Mouse (Mus musculus) CH12.LX (cell line): ENCODE measurements around the gene Cldn7. TPM values are rescaled to one million over a fixed set of nuclear protein-coding genes. Genes with fewer than 3 reads are reported as not detected.

Source experiments
- DNase-seq: peaks from one replicate; pipeline ENCODE4 v3.0.0-alpha.2; 2013; ENCODE audit errors: extremely low read depth
- H3K27ac ChIP-seq: 2 replicates; pipeline ENCODE4 v1.5.1; 2012; ENCODE audit warnings: low read depth, mild to moderate bottlenecking, control low read depth, moderate library complexity; ENCODE audit not compliant: insufficient read depth
- H3K27me3 ChIP-seq: replicated peaks from 2 replicates; pipeline ENCODE3; 2012; ENCODE audit warnings: inconsistent platforms
- H3K36me3 ChIP-seq, 2 experiments: replicated peaks in 1 of 2; 2 replicates each; pipeline versions ENCODE3 to v1.6.1; 2012; ENCODE audit warnings: inconsistent platforms in 1 of 2, low read length in 1 of 2, mild to moderate bottlenecking in 1 of 2, mixed read lengths in 1 of 2, moderate library complexity in 1 of 2; ENCODE audit not compliant: control insufficient read depth in 1 of 2, insufficient read depth in 1 of 2
- H3K4me1 ChIP-seq, 2 experiments: 2 replicates each; pipeline ENCODE4 v1.6.1; 2012; ENCODE audit warnings: inconsistent platforms in 1 of 2, moderate library complexity in 1 of 2; ENCODE audit not compliant: insufficient read depth in 2 of 2, control insufficient read depth in 1 of 2
- H3K4me2 ChIP-seq: 2 replicates; pipeline ENCODE4 v1.6.1; 2012; ENCODE audit warnings: low read depth, mild to moderate bottlenecking, control low read depth; ENCODE audit not compliant: poor library complexity, insufficient read depth, severe bottlenecking
- H3K4me3 ChIP-seq, 3 experiments: fragments of 150-350 bp in 1 of 3; sonication (generic) in 1 of 3; replicated peaks in 1 of 3; 2 replicates each; pipeline versions ENCODE3 to v1.5.1; 2011 to 2012; ENCODE audit warnings: low read depth in 2 of 3, low read length in 2 of 3, mild to moderate bottlenecking in 2 of 3, moderate library complexity in 2 of 3, control low read depth in 1 of 3, improper control_type of control experiment in 1 of 3, inconsistent platforms in 1 of 3, mixed read lengths in 1 of 3; ENCODE audit not compliant: poor library complexity in 1 of 3
- H3K79me2 ChIP-seq: replicated peaks from 2 replicates; pipeline ENCODE4 v1.6.1; 2012; ENCODE audit warnings: mild to moderate bottlenecking, moderate library complexity; ENCODE audit not compliant: control insufficient read depth, poor library complexity, insufficient read depth, severe bottlenecking; ENCODE audit errors: extremely low read depth
- H3K9ac ChIP-seq: 2 replicates; pipeline ENCODE4 v1.6.1; 2012; ENCODE audit warnings: low read depth, mild to moderate bottlenecking, control low read depth, moderate library complexity; ENCODE audit not compliant: insufficient read depth
- H3K9me3 ChIP-seq: replicated peaks from 2 replicates; pipeline ENCODE3; 2012; ENCODE audit warnings: low read length, inconsistent platforms, mixed read lengths
- BHLHE40 ChIP-seq: IDR thresholded peaks from 2 replicates; pipeline ENCODE4 v1.6.1; 2011; ENCODE audit warnings: mild to moderate bottlenecking, low read depth, low read length, improper control_type of control experiment
- CHD2 ChIP-seq: IDR thresholded peaks from 2 replicates; pipeline ENCODE4 v1.6.1; 2011; ENCODE audit warnings: low read length, improper control_type of control experiment
- CTCF ChIP-seq, 2 experiments: IDR thresholded peaks in 1 of 2; conservative IDR thresholded peaks in 1 of 2; 2 replicates each; pipeline ENCODE4 v1.5.1; 2011 to 2012; ENCODE audit warnings: low read depth in 2 of 2, low read length in 2 of 2, improper control_type of control experiment in 1 of 2, inconsistent platforms in 1 of 2, mild to moderate bottlenecking in 1 of 2, moderate library complexity in 1 of 2
- ELF1 ChIP-seq: IDR thresholded peaks from 2 replicates; pipeline ENCODE4 v1.6.1; 2014; ENCODE audit warnings: low read depth, mild to moderate bottlenecking, inconsistent platforms, low read length, improper control_type of control experiment
- EP300 ChIP-seq: IDR thresholded peaks from 2 replicates; pipeline ENCODE4 v1.6.1; 2011; ENCODE audit warnings: low read length, improper control_type of control experiment
- HCFC1 ChIP-seq: IDR thresholded peaks from 2 replicates; pipeline ENCODE4 v1.6.1; 2012; ENCODE audit warnings: low read depth, mild to moderate bottlenecking, inconsistent platforms, low read length, improper control_type of control experiment
- IRF4 ChIP-seq: IDR thresholded peaks from 2 replicates; pipeline ENCODE4 v1.6.1; 2014; ENCODE audit warnings: low read depth, mild to moderate bottlenecking, inconsistent platforms, low read length, improper control_type of control experiment
- JUN ChIP-seq: IDR thresholded peaks from 2 replicates; pipeline ENCODE4 v1.6.1; 2011; ENCODE audit warnings: low read depth, mild to moderate bottlenecking, low read length, improper control_type of control experiment, moderate library complexity; ENCODE audit not compliant: insufficient read depth
- JUND ChIP-seq: conservative IDR thresholded peaks from 2 replicates; pipeline ENCODE4 v1.6.1; 2011; ENCODE audit warnings: low read depth, low read length, improper control_type of control experiment
- MAFK ChIP-seq: IDR thresholded peaks from 2 replicates; pipeline ENCODE4 v1.6.1; 2011; ENCODE audit warnings: low read length, improper control_type of control experiment; ENCODE audit not compliant: insufficient replicate concordance
- MXI1 ChIP-seq: IDR thresholded peaks from 2 replicates; pipeline ENCODE4 v1.6.1; 2011; ENCODE audit warnings: mild to moderate bottlenecking, low read depth, low read length, improper control_type of control experiment
- MYC ChIP-seq: IDR thresholded peaks from 2 replicates; pipeline ENCODE4 v1.6.1; 2011; ENCODE audit warnings: low read depth, mild to moderate bottlenecking, improper control_type of control experiment, low read length
- NRF1 ChIP-seq: IDR thresholded peaks from 2 replicates; pipeline ENCODE4 v1.6.1; 2014; ENCODE audit warnings: low read depth, mild to moderate bottlenecking, inconsistent platforms, low read length, improper control_type of control experiment, moderate library complexity
- PAX5 ChIP-seq: IDR thresholded peaks from 2 replicates; pipeline ENCODE4 v1.6.1; 2012; ENCODE audit warnings: low read length, inconsistent platforms, mixed read lengths
- POLR2A ChIP-seq: IDR thresholded peaks from 2 replicates; pipeline ENCODE4 v1.6.1; 2011; ENCODE audit warnings: low read depth, mild to moderate bottlenecking, improper control_type of control experiment, low read length
- POLR2AphosphoS2 ChIP-seq: IDR thresholded peaks from 2 replicates; pipeline ENCODE4 v1.6.1; 2011; ENCODE audit warnings: low read depth, low read length, improper control_type of control experiment
- SIN3A ChIP-seq: IDR thresholded peaks from 2 replicates; pipeline ENCODE4 v1.6.1; 2012; ENCODE audit warnings: low read length, improper control_type of control experiment, inconsistent platforms
- ZMIZ1 ChIP-seq: IDR thresholded peaks from 2 replicates; pipeline ENCODE4 v1.6.1; 2012; ENCODE audit warnings: low read depth, mild to moderate bottlenecking, inconsistent platforms, low read length, improper control_type of control experiment
- dilution Hi-C: fragments of 300-500 bp; cut with MboI; formaldehyde crosslinking; loops from 2 replicates; pipeline ENCODE4 v1.14.3; 2020; ENCODE audit warnings: low sequenced_read_pairs; ENCODE audit not compliant: extremely low pct_unique_long_range_greater_than_20kb, extremely low pct_ligation_motif_present
- in situ Hi-C: fragments of 300-500 bp; cut with MboI; formaldehyde crosslinking; loops from 3 replicates; pipeline ENCODE4 v1.14.3; 2019; ENCODE audit warnings: low sequenced_read_pairs, low pct_ligation_motif_present, low pct_unique_long_range_greater_than_20kb, mixed read lengths
- polyA plus RNA-seq: library from polyadenylated mRNA; unstranded; fragments of >175 nt; gene quantifications from 2 replicates; pipeline ENCODE4 v1.2.1, GENCODE M21; 2012; ENCODE audit warnings: low read depth; ENCODE audit not compliant: insufficient read length
- total RNA-seq, 2 experiments: library from RNA; depleted of rRNA; stranded (reverse); fragments of 300-350 nt in 1 of 2; fragments of >200 nt in 1 of 2; gene quantifications; 2 replicates each; pipeline ENCODE4 v1.2.3; 2012 to 2014

Cldn7 gene
- total RNA-seq (2012; rRNA removed) (not detected in 2 replicates), total RNA-seq (2014; rRNA removed) (not detected in 2 replicates), polyA plus RNA-seq (not detected in 2 replicates)

GRCm38 (mm10) chr11:69964650-69965270, at the start of gene Cldn7:
Cldn7 (plus strand) TSS chr11:69964779.
- peaks cover 8 to 22% of the 10 kb centered on the region in 2 experiments for H3K4me1 ChIP-seq
- no peak within 1 kb of the TSS for H3K4me3 ChIP-seq
- no peaks in the 10 kb centered on the region for H3K79me2 ChIP-seq
- in situ Hi-C loops, result no loop called here
- TF ChIP-seq NRF1 (no peak), HCFC1 (no peak), MYC (no peak), BHLHE40 (no peak), IRF4 (no peak), ELF1 (no peak), SIN3A (no peak), CHD2 (no peak), EP300 (no peak), CTCF (conservative IDR thresholded peaks at IDR 0.05 in 1 of 2, IDR thresholded peaks at IDR 0.05 in 1 of 2; ENCODE audit: low read depth in 2 of 2, low read length in 2 of 2) (no peak), POLR2A (no peak), PAX5 (no peak), JUN (no peak), ZMIZ1 (no peak)
- H3K27me3 ChIP-seq, result no peaks in the 10 kb centered on the region
- no peak for DNase-seq
- H3K9ac ChIP-seq, result no peak within 1 kb of the TSS
- dilution Hi-C loops, result no loop called here
- H3K36me3 ChIP-seq, result peaks cover 11 to 26% of the 10 kb centered on the region in 2 experiments
- H3K4me2 ChIP-seq, result no peak within 1 kb of the TSS
- peaks cover 24% of the 10 kb centered on the region for H3K9me3 ChIP-seq
- no peak within 1 kb of the TSS for H3K27ac ChIP-seq

GRCm38 (mm10) chr11:69914917-69915430, 49.6 kb upstream of the Cldn7 start:
- Histone ChIP-seq H3K27me3 (no peaks in the 10 kb centered on the region), H3K36me3 (peaks cover 74 to 88% of the 10 kb centered on the region in 2 experiments), H3K4me2 (peak overlapping the region; percentile 77), H3K4me3 (peak overlapping the region; percentile 67 to 91 (median 79)), H3K9me3 (no peaks in the 10 kb centered on the region), H3K9ac (no peak overlapping the region), H3K27ac (no peak overlapping the region), H3K4me1 (peaks cover 21 to 61% of the 10 kb centered on the region in 2 experiments), H3K79me2 (peaks cover 40% of the 10 kb centered on the region)
- in situ Hi-C loops (loop anchor here (5.0 kb wide), 1 partner anchor 33 kb away; the partner anchor contains the start of gene Kctd11), dilution Hi-C loops (no loop called here)
- TF ChIP-seq MXI1 (no peak), IRF4 (no peak), POLR2A (peak; percentile 50; the same call in 1 of the 2 replicates), JUND (no peak), POLR2AphosphoS2 (peak; percentile 53; the same call in 1 of the 2 replicates), MAFK (no peak)
- DNase-seq, result no peak
